In genomic region chr8:120544155-120544554, GRCm38 (mm10) we compare ENCODE assay signal across 13 mouse cellular contexts. TPM values are rescaled to one million over a fixed set of nuclear protein-coding genes. Genes with fewer than 3 reads are reported as not detected.
DNase-seq lines count a peak whose midpoint lies in the region; ATAC-seq and TF ChIP-seq lines count a peak whose summit lies in the region.
"Had no signal": no experiment of that assay in that cellular context is flagged by ENCODE, and none has a peak within 500 bp of the region (broad histone marks: within the 10 kb centered on the region; RNA-seq: fewer than 3 reads in every experiment).

No protein-coding gene starts in this region.

- H3K27ac ChIP-seq in heart, postnatal 0 days (ENCODE audit: low read depth) = peak overlapping the region; percentile 89
- H3K27ac ChIP-seq in stomach, embryonic 15.5 days = peak overlapping the region; percentile 1; the same call in 1 of the 2 replicates
- H3K27ac ChIP-seq in stomach, postnatal 0 days (replicated peaks) = no peak overlapping the region
- H3K27ac ChIP-seq: embryonic facial prominence, embryonic 15.5 days had no signal

- no peak overlapping the region for H3K4me3 ChIP-seq in heart, postnatal 0 days (ENCODE audit: low read depth, low read length)
- H3K4me3 ChIP-seq in stomach, embryonic 15.5 days (replicated peaks) = no peak overlapping the region
- no peak overlapping the region for H3K4me3 ChIP-seq in stomach, postnatal 0 days (ENCODE audit: low read depth, low read length)
- H3K4me3 ChIP-seq: embryonic facial prominence, embryonic 15.5 days; forebrain, embryonic 15.5 days; limb, embryonic 10.5 days had no signal

- intact Hi-C loops in heart, postnatal 14 days (cut with DNase I) = no loop called here

- H3K27me3 ChIP-seq in heart, postnatal 0 days (ENCODE audit: control insufficient read depth, insufficient read depth, low read length) = no peaks in the 10 kb centered on the region
- no peaks in the 10 kb centered on the region for H3K27me3 ChIP-seq in stomach, embryonic 15.5 days (replicated peaks)
- no peaks in the 10 kb centered on the region for H3K27me3 ChIP-seq in stomach, postnatal 0 days (ENCODE audit: control insufficient read depth, insufficient read depth, low read length)
- H3K27me3 ChIP-seq: embryonic facial prominence, embryonic 15.5 days; forebrain, embryonic 15.5 days had no signal

- no peaks in the 10 kb centered on the region for H3K36me3 ChIP-seq in heart, postnatal 0 days (replicated peaks; ENCODE audit: control insufficient read depth, insufficient read depth, low read length)
- H3K36me3 ChIP-seq in stomach, embryonic 15.5 days = no peaks in the 10 kb centered on the region
- H3K36me3 ChIP-seq in stomach, postnatal 0 days (ENCODE audit: control insufficient read depth, insufficient read depth, low read length) = no peaks in the 10 kb centered on the region
- H3K36me3 ChIP-seq: embryonic facial prominence, embryonic 15.5 days; forebrain, embryonic 15.5 days; limb, embryonic 10.5 days had no signal

- no peaks in the 10 kb centered on the region for H3K9me3 ChIP-seq in heart, postnatal 0 days (replicated peaks; ENCODE audit: control insufficient read depth, low read length)
- H3K9me3 ChIP-seq in stomach, embryonic 15.5 days = no peaks in the 10 kb centered on the region
- H3K9me3 ChIP-seq in stomach, postnatal 0 days (ENCODE audit: control insufficient read depth, low read length) = no peaks in the 10 kb centered on the region
- H3K9me3 ChIP-seq: embryonic facial prominence, embryonic 15.5 days; forebrain, embryonic 15.5 days; limb, embryonic 10.5 days had no signal

- no peak overlapping the region for H3K4me2 ChIP-seq in heart, postnatal 0 days (ENCODE audit: low read depth, low read length)
- H3K4me2 ChIP-seq in stomach, embryonic 15.5 days = no peak overlapping the region
- H3K4me2 ChIP-seq in stomach, postnatal 0 days (replicated peaks; ENCODE audit: low read depth) = no peak overlapping the region
- H3K4me2 ChIP-seq: embryonic facial prominence, embryonic 15.5 days; forebrain, embryonic 15.5 days had no signal

- no peak for TF ChIP-seq EP300 in heart, postnatal 0 days (IDR thresholded peaks at IDR 0.05; ENCODE audit: low read depth)
- no peak for TF ChIP-seq EP300 in stomach, postnatal 0 days (optimal IDR thresholded peaks at IDR 0.05)

- TF ChIP-seq CTCF in heart, postnatal 0 days (IDR thresholded peaks at IDR 0.05; ENCODE audit: low read depth) = no peak
- no peak for TF ChIP-seq CTCF in stomach, postnatal 0 days (IDR thresholded peaks at IDR 0.05; ENCODE audit: low read depth)

- WGBS in heart, postnatal 0 days = 80% methylated on average over 5 of the region's 5 CpGs
- WGBS in stomach, embryonic 15.5 days = 69% methylated on average over 5 of the region's 5 CpGs
- WGBS in stomach, postnatal 0 days = 63% methylated on average over 5 of the region's 5 CpGs

- no peak overlapping the region for H3K9ac ChIP-seq in heart, postnatal 0 days (replicated peaks; ENCODE audit: low read depth, low read length)
- no peak overlapping the region for H3K9ac ChIP-seq in stomach, embryonic 15.5 days
- H3K9ac ChIP-seq in stomach, postnatal 0 days (ENCODE audit: low read length) = no peak overlapping the region
- H3K9ac ChIP-seq: embryonic facial prominence, embryonic 15.5 days; forebrain, embryonic 15.5 days; hindbrain, embryonic 14.5 days had no signal

- no peak for DNase-seq in heart, postnatal 0 days (ENCODE audit: low spot score)
- no peak for DNase-seq in heart, postnatal 14 days
- DNase-seq in stomach, postnatal 0 days (ENCODE audit: low spot score) = no peak
- DNase-seq in skeletal muscle tissue, adult 2 months (ENCODE audit: low read depth, low spot score) = peak; percentile 64
- no peak for DNase-seq in spleen, adult 12 weeks (ENCODE audit: low spot score)
- DNase-seq in spleen, postnatal 10 days (ENCODE audit: low spot score in 2 of 2) = no peak
- no peak for DNase-seq in testis, postnatal 14 days (ENCODE audit: low spot score)

- no peak for ATAC-seq in heart, postnatal 0 days (ENCODE audit: insufficient read depth, low read depth)
- no peak for ATAC-seq in stomach, embryonic 15.5 days (ENCODE audit: insufficient read depth, low FRiP score, low read depth)
- ATAC-seq in stomach, postnatal 0 days (ENCODE audit: low FRiP score, low TSS enrichment) = no peak
- ATAC-seq: forebrain, embryonic 15.5 days; lung, postnatal 0 days had no signal

- H3K4me1 ChIP-seq in heart, postnatal 0 days (ENCODE audit: control insufficient read depth, insufficient read depth) = peaks cover 64% of the 10 kb centered on the region
- peaks cover 74% of the 10 kb centered on the region for H3K4me1 ChIP-seq in stomach, embryonic 15.5 days
- peaks cover 12% of the 10 kb centered on the region; the same call in 1 of the 2 replicates for H3K4me1 ChIP-seq in stomach, postnatal 0 days (replicated peaks; ENCODE audit: control insufficient read depth, insufficient read depth)

RNA-seq across cellular contexts. Expression of gene Gins2, which starts 44.9 kb away (rescaled TPM):
- 29.8 and 52.1 TPM in 2 replicates for total RNA-seq in heart, postnatal 0 days (2014; rRNA removed; ENCODE audit: low replicate concordance)
- 19.3 and 23.8 TPM in 2 replicates for polyA plus RNA-seq in heart, postnatal 0 days (2015; fragmentation: Nextera tagmentation; extraction: Ambion mirVana)
- total RNA-seq in heart, postnatal 14 days (2021) = 1 to 10 TPM; 3.2 to 6.4 TPM
- polyA plus RNA-seq in stomach, embryonic 15.5 days (2015; fragmentation: Nextera tagmentation; extraction: Ambion mirVana) = 88.1 and 94.7 TPM in 2 replicates
- 31.0 and 35.5 TPM in 2 replicates for polyA plus RNA-seq in stomach, postnatal 0 days (2015; fragmentation: Nextera tagmentation; extraction: Ambion mirVana)
